Mouse (Mus musculus): ENCODE data around the gene Ogfod1. TPM values are rescaled to one million over a fixed set of nuclear protein-coding genes. Genes with fewer than 3 reads are reported as not detected.
A peak's percentile ranks its signal among the peaks of the same experiment; 100 is the strongest.

The Ogfod1 gene
- polyA plus RNA-seq, 1 experiment from 2014 or later = 14.2 TPM

DNA sequence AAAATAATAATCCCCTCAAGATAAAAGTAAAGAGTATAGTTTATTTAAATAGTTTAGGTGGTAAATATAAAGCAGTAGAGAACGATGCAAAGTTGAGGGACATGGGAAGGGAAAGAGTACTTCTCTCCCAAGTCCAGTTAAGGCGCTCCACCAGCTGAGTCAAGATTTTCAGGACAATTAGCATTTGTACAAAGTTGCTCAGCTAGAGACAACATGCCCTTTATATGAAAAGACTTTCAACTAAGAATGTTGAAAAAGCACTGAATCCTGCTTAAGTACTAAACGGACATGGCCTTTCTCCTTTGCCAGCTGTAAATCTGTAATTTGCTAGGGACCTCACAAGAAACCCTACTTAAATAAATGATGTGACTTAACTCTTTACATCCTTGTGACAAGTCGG, 62.0 kb downstream of the Ogfod1 start:
- Histone ChIP-seq H3K9ac (peak overlapping the region; percentile 71), H3K4me2 (peak overlapping the region; percentile 85), H3K27me3 (ENCODE audit: insufficient read depth, low read length) (no peaks in the 10 kb centered on the region), H3K9me3 (ENCODE audit: low read depth, low read length) (no peaks in the 10 kb centered on the region), H3K27ac (ENCODE audit: low read depth) (peak overlapping the region; percentile 96), H3K36me3 (ENCODE audit: insufficient read depth) (no peaks in the 10 kb centered on the region), H3K4me3 (ENCODE audit: low read depth, low read length) (peak overlapping the region; percentile 64), H3K4me1 (ENCODE audit: insufficient read depth) (peaks cover 9% of the 10 kb centered on the region; the same call in 1 of the 2 replicates)
- WGBS = 44% methylated on average over 4 of the region's 4 CpGs
- no peak for ATAC-seq (ENCODE audit: insufficient read depth)
- peak; percentile 36 for DNase-seq
- no peak for TF ChIP-seq CTCF (IDR thresholded peaks at IDR 0.05; ENCODE audit: low read depth)

DNA sequence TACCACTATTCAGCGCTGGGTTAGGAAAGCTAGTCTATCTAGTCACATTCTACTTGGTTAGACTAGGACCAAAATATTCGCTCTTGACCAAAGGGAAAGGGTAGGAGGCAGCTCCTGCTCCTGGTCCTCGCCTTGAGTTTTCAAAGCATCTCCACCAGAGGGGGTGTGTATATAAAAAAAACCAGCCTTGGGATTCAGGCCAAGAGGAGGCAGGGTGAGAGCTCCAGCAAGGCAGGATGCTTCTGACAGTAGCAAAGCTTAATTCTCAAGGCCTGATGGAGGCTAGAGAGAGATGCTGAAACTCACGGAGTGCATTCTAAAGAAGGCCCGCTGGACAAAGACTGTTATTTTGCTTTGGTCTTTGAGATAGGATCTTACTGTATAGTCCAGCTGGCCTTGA, 67.1 kb downstream of the Ogfod1 start:
- 47% methylated on average over 5 of the region's 5 CpGs for WGBS
- Histone ChIP-seq H3K36me3 (ENCODE audit: insufficient read depth) (no peaks in the 10 kb centered on the region), H3K27ac (ENCODE audit: low read depth) (no peak overlapping the region), H3K4me1 (ENCODE audit: insufficient read depth) (peaks cover under 1% of the 10 kb centered on the region; the same call in 1 of the 2 replicates), H3K4me3 (ENCODE audit: low read depth, low read length) (no peak overlapping the region), H3K27me3 (ENCODE audit: insufficient read depth, low read length) (no peaks in the 10 kb centered on the region), H3K9ac (no peak overlapping the region), H3K4me2 (no peak overlapping the region), H3K9me3 (ENCODE audit: low read depth, low read length) (no peaks in the 10 kb centered on the region)
- DNase-seq = peak; percentile 66
- no peak for ATAC-seq (ENCODE audit: insufficient read depth)
- TF ChIP-seq CTCF (IDR thresholded peaks at IDR 0.05; ENCODE audit: low read depth) = peak; percentile 20; the same call in 1 of the 2 replicates

DNA sequence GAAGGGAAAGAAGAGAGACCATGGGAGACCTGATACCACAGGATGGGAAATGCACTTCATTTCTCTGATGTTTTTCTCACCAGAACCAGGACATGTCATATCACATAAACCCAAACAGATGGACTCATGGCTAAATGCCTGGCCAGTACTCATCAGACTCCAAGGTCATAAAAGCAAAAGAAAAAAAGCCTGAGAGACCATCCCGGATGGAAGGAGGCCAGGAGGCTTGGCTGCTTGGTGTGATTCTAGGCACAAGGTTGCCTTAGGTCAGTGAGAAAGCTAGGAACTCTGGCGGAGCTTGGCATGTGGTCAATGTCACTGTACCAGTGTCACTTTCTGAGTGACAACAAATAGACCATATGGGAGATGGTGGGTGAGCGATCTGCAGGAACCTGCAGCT, 70.9 kb downstream of the Ogfod1 start:
- no peak overlapping the region for H3K4me2 ChIP-seq
- H3K9me3 ChIP-seq (ENCODE audit: low read depth, low read length) = no peaks in the 10 kb centered on the region
- ATAC-seq (ENCODE audit: insufficient read depth) (no peak), DNase-seq (no peak)
- H3K27me3 ChIP-seq (ENCODE audit: insufficient read depth, low read length) = no peaks in the 10 kb centered on the region
- H3K4me1 ChIP-seq (ENCODE audit: insufficient read depth) = no peaks in the 10 kb centered on the region
- H3K36me3 ChIP-seq (ENCODE audit: insufficient read depth) = no peaks in the 10 kb centered on the region
- no peak overlapping the region for H3K9ac ChIP-seq
- TF ChIP-seq CTCF (IDR thresholded peaks at IDR 0.05; ENCODE audit: low read depth) = no peak
- H3K4me3 ChIP-seq (ENCODE audit: low read depth, low read length) = no peak overlapping the region
- WGBS = 53% methylated on average over 3 of the region's 3 CpGs
- H3K27ac ChIP-seq (ENCODE audit: low read depth) = no peak overlapping the region

DNA sequence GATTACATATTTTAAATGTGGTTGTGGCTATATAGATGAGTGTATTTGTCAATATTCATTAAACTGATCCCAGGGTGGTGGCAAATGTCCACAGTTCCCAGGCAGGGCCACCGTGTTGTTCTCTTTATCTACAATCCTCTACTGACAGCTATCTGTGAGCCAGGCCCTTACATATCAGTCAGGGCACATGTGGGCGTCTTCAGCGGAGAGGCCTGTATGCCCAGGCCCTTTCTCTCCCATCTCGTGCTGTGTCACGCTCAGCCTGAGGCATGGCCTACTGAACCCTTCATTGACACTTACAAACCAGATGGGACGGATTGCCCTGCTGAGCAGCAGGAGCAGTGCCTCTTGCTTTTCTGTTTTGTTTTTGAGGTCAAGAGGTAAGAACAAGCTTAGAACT, 72.4 kb downstream of the Ogfod1 start:
- TF ChIP-seq CTCF (IDR thresholded peaks at IDR 0.05; ENCODE audit: low read depth) = no peak
- Histone ChIP-seq H3K36me3 (ENCODE audit: insufficient read depth) (no peaks in the 10 kb centered on the region), H3K4me1 (ENCODE audit: insufficient read depth) (no peaks in the 10 kb centered on the region), H3K4me3 (ENCODE audit: low read depth, low read length) (no peak overlapping the region), H3K27me3 (ENCODE audit: insufficient read depth, low read length) (no peaks in the 10 kb centered on the region), H3K4me2 (no peak overlapping the region), H3K27ac (ENCODE audit: low read depth) (no peak overlapping the region), H3K9ac (no peak overlapping the region), H3K9me3 (ENCODE audit: low read depth, low read length) (no peaks in the 10 kb centered on the region)
- no peak for ATAC-seq (ENCODE audit: insufficient read depth)
- no peak for DNase-seq
- WGBS = 63% methylated on average over 6 of the region's 6 CpGs

DNA sequence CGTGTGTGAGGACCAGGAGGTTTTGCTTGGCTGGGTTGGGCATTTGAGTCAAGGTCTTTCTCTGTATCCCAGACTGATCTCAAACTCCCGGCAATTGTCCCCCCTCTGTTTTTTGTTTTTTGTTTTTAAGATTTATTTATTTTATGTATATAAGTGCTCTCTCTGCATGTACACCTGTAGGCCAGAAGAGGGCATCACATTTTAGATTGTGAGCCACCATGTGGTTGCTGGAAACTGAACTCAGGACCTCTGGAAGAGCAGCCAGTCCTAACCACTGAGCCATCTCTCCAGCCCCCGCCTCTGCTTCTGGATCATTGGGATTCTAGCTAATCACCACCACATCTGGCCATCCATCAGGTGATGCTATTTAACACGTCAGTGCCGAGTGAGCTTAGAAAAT, 72.8 kb downstream of the Ogfod1 start:
- Histone ChIP-seq H3K4me1 (ENCODE audit: insufficient read depth) (no peaks in the 10 kb centered on the region), H3K27me3 (ENCODE audit: insufficient read depth, low read length) (no peaks in the 10 kb centered on the region), H3K4me3 (ENCODE audit: low read depth, low read length) (no peak overlapping the region), H3K36me3 (ENCODE audit: insufficient read depth) (no peaks in the 10 kb centered on the region), H3K9ac (no peak overlapping the region), H3K27ac (ENCODE audit: low read depth) (no peak overlapping the region), H3K9me3 (ENCODE audit: low read depth, low read length) (no peaks in the 10 kb centered on the region), H3K4me2 (no peak overlapping the region)
- no peak for TF ChIP-seq CTCF (IDR thresholded peaks at IDR 0.05; ENCODE audit: low read depth)
- 61% methylated on average over 5 of the region's 5 CpGs for WGBS
- no peak for DNase-seq
- no peak for ATAC-seq (ENCODE audit: insufficient read depth)

DNA sequence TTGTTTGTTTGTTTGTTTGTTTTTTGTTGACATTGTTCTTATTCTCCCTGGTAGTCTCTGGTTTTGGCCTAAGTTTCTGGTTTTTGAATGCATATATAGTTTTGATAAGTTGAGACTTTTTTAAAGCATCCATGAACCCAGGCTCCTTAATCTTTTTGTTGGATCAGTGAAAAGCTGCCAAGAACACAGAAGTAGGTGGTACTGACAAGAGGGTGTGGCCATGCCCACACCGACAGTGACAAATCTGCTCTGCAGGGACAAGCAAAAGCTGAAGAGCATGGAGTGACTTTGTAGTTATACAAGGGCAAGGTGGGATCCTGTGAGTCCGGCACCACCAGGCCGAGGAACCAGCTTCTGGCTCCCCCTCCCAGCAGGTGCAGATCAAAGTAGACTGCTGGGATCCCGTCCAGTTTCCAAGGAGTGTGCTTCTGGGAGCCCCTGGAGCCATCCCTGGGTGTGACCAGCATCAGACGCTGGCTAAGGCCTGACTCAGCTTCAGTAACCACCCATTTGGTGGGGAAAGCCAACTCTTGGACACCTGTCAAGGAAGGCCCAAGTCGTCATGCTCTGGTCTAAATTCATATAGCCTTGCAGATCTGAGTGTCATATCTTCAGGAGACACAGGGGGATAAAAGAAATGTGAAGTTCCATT, 73.7 kb downstream of the Ogfod1 start:
- Histone ChIP-seq H3K4me1 (ENCODE audit: insufficient read depth) (no peaks in the 10 kb centered on the region), H3K27ac (ENCODE audit: low read depth) (no peak overlapping the region), H3K36me3 (ENCODE audit: insufficient read depth) (no peaks in the 10 kb centered on the region), H3K9ac (no peak overlapping the region), H3K4me3 (ENCODE audit: low read depth, low read length) (no peak overlapping the region), H3K9me3 (ENCODE audit: low read depth, low read length) (no peaks in the 10 kb centered on the region), H3K27me3 (ENCODE audit: insufficient read depth, low read length) (no peaks in the 10 kb centered on the region), H3K4me2 (no peak overlapping the region)
- 55% methylated on average over 6 of the region's 6 CpGs for WGBS
- ATAC-seq (ENCODE audit: insufficient read depth) (no peak), DNase-seq (no peak)
- no peak for TF ChIP-seq CTCF (IDR thresholded peaks at IDR 0.05; ENCODE audit: low read depth)

DNA sequence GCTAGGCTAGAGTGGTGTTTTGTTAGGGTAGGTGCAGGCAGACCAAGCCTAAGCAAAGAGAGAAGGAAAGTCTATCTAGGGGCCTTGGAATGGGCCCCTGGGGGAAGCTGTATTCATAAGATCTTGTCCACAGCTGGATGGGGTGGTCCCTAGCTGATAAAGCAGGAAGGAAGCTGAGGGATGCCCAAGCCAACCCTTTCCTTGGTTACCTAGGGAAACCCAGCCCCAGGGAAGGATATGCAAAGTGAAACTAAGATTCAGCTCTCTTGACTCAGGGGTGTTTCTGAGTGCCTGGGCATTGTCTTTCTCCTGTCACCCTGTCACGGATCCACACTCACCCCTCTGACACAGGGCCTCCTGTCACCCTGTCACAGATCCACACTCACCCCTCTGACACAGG, 76.4 kb downstream of the Ogfod1 start:
- WGBS = 25% methylated on average over 1 of the region's 1 CpGs
- Histone ChIP-seq H3K36me3 (ENCODE audit: insufficient read depth) (no peaks in the 10 kb centered on the region), H3K9ac (no peak overlapping the region), H3K27ac (ENCODE audit: low read depth) (no peak overlapping the region), H3K9me3 (ENCODE audit: low read depth, low read length) (no peaks in the 10 kb centered on the region), H3K27me3 (ENCODE audit: insufficient read depth, low read length) (no peaks in the 10 kb centered on the region), H3K4me1 (ENCODE audit: insufficient read depth) (no peaks in the 10 kb centered on the region), H3K4me2 (no peak overlapping the region), H3K4me3 (ENCODE audit: low read depth, low read length) (no peak overlapping the region)
- DNase-seq (no peak), ATAC-seq (ENCODE audit: insufficient read depth) (no peak)
- no peak for TF ChIP-seq CTCF (IDR thresholded peaks at IDR 0.05; ENCODE audit: low read depth)

All from lung, embryonic 14.5 days (tissue).